Mouse (Mus musculus) skeletal muscle tissue, adult 2 months (tissue): Measurements from ENCODE around the gene Cd207.
"Not testable (repeated sequence)": the region's sequence is repeated elsewhere in the genome, so short reads cannot be mapped to it uniquely, and the experiment has no call there.

Experiments
- DNase-seq: peaks from one replicate; pipeline ENCODE4 v3.0.0-alpha.2; 2012; ENCODE audit warnings: low read depth, low spot score

Gene Cd207

DNA sequence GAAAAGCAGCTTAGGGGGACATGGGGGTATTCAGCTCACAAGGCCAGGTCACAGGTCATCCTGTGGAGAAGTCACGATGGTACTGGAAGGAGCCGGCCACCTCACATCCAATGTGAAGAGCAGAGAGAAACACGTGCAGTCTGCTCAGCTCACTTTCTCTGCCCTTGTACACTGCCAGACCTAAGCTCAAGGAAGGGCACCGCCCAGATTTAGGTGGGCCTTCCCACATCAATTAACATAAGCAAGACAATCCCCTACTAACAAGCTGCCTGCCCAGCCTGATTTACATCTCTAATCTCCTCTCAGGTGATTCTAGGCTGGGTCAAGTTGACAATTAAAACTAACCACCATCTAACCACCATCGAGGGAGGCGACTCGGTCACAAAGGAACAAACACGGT, 20.3 kb upstream of the Cd207 start:
- DNase-seq, result no peak

- no peak for DNase-seq
These were observed 19.0 kb upstream of the Cd207 start for GRCm38 (mm10) chr6:83696684-83697083.

DNA sequence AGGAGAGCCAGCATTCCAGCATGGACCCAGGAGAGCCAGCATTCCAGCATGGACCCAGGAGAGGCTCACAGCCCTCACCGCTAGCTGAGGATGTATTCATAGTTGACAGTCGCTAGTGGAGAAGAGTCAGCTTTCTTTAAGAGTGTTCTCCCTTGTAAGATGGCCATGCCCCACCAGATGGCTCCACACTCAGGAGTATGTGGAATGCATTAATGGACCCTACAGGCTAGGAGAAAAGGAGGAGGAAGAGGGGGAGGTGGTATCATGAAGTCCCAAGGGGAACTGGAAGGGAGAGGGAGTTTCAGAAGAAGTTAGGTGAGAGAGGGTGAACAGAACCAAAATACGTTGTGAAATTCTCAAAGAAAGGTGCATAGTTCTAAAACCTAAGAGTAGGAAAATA, 18.1 kb upstream of the Cd207 start:
- no peak for DNase-seq

GRCm38 (mm10) chr6:83693835-83694234, 16.2 kb upstream of the Cd207 start:
- DNase-seq, result peak; percentile 55

GRCm38 (mm10) chr6:83692962-83693361, 15.3 kb upstream of the Cd207 start:
- no peak for DNase-seq

- no peak for DNase-seq
These were observed 13.3 kb upstream of the Cd207 start for GRCm38 (mm10) chr6:83690936-83691335.

DNA sequence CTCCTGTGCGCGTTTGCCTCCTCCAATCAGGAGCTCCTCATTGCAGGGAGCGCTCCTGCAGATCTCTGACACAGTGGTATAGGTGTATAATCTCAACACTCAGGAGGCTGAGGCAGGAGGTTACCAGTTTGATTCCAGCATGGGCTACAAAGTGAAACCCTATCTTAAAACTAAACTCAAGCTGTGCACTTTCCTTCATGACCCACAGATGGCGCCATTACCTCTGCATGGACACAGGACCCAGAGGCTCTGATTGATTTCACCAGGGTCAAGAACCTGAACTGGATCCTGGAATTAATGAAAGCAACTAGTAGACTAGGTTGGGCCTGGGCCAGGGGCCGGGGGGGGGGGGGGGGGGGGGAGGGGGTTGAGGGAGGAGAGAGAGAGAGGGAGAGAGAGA, 12.6 kb upstream of the Cd207 start:
- peak; percentile 21 for DNase-seq

GRCm38 (mm10) chr6:83689374-83689773, 11.7 kb upstream of the Cd207 start:
- DNase-seq, result no peak

DNA sequence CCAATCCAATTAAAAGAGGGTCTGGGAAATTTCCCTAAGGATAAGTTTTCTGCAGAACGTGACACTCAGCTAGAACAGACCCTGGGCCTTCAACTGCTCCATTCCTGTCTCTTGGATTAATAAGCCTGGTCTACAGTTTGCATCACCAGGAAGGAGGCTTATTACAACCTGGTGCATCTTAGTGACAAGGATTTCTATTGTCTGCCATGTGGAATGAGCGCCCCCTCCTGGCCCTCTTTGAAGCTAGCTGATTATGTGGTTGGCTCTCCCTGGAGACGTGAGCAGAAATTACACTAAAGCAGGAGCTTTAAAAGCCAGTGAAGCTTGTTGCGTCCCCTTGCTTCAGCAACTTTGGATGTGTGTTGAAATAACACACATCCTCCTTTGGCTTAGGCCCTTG, 4.3 kb downstream of the Cd207 start:
- DNase-seq, result peak; percentile 18

DNA sequence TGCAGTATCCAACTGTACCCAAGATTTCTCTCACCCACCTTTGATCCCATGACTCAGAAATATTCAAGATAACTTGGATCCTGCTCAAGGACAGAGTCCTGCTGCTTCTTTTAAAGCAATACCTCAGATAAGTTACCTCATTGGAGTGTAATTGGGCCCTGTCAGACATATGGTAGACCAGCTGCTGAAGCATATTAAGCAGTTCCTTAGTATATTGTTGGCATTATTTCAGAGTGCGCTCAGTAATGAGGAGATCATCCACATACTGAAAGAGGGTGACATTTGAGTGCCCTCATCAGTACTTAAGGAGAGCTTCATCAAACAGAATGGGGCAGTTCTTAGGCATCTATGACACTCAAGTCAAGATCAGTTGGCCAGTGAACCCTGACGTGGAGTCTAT, 12.6 kb downstream of the Cd207 start:
- no peak for DNase-seq

DNA sequence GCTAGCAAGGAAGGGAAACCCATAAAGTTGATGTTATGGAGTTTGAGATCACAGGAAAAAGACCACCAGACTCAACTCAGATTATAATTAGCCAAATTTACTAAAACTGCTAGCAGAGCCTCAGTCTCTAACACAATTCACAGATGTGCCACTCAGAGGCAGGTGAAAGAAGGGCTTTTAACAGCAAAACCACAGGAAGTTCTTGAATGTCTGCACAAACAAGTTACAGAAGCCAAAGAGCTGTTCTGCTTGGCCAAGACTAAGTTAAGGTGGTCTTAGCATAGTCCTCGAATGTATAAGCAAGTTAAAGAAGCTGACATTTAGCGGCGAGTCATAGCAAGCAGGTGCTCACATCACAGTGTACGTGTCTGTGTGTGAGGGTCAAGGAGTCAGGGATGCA, 16.8 kb downstream of the Cd207 start:
- no peak for DNase-seq

GRCm38 (mm10) chr6:83656087-83656486, 21.6 kb downstream of the Cd207 start, which contains the start of gene Clec4f:
Gene Clec4f (minus strand): TSS chr6:83656187.
- no peak for DNase-seq

- no peak for DNase-seq
These were observed 30.9 kb downstream of the Cd207 start for GRCm38 (mm10) chr6:83646715-83647114.

GRCm38 (mm10) chr6:83635329-83635728, 42.3 kb downstream of the Cd207 start:
- DNase-seq, result no peak

DNA sequence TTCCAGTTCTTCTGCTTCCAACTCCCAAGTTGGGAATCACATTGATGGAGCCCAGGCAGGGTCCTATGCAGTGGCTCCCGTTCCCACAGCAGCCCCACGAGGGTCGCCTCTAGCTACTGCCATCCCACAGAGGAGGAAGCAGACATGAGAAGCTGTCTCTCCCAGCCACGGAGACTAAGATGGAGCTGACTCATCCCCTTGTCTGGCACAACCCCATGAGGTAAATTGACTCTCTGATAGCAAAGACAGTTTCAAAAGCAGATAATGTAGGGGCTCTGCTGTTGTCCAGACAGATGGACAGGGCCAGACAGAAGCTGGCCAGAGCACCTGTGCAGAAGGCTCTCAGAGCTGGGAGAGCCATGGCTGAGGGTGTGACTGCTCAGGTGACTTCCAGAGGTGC, 43.0 kb downstream of the Cd207 start:
- not testable (repeated sequence) for DNase-seq

DNA sequence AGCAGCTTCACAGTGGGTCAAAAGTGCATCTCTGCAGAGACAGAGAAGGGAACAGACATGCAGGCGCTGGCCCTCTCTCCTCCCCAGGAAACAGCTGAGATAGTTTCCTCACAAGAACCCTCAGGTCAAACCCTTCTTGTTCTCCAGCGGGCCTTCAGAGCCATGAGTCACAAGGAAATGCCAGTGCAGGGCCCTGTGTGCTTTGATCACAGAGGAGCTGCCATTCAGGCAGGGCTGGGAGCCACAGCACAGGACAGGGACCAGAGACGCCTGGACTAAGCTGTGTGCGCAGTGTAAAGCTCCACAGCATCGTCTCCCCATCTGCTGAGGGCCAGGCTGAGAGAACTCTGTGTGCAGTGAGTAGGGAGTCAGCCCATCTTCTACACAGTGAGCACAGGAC, 43.6 kb downstream of the Cd207 start:
- DNase-seq, result not testable (repeated sequence)

DNA sequence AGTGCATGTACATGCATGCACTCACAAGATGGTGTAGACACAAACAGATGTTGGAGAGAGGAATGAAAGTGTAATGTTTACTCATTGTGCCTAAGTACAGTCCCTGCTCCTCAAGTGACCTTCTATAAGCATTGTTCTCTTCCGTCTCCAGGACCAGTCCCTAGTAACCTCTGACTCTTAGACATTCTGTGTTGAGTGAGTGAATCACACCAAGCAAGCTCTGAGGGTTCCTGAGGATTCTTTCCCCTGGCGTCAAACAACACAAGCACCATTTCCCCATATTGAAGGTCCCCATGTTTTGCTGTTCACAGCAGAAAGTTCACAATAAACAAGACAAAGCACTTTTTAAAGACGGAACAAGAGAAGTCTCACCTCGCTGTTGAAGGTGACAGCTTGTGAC, 45.8 kb downstream of the Cd207 start:
- DNase-seq, result no peak

DNA sequence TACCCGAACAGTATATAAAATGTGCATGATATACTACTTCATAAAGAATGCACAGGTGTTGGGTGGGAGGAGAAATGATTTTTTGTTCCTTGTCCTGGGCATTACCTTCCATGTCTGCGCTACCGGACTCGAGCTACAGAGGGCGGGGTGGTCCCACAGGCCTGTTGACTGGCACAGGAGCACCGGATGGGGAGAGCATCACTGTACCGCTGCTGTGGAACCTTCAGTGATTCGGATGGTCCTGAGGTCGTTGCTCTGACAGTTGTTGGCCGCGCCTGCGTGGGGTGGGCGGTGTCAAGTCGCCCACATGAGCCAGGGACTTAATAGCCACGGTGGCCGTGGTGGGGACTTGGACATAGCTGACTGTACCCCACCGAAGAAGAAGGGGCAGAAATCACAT, 50.9 kb downstream of the Cd207 start:
- no peak for DNase-seq
